Mouse (Mus musculus) neural tube, embryonic 13.5 days (tissue): ENCODE data around the gene Tnr. TPM values are rescaled to one million over a fixed set of nuclear protein-coding genes. Genes with fewer than 3 reads are reported as not detected.

Experiments used
- ATAC-seq: fragments of 200-750 bp; cut with Nextera tagmentation; 2 replicates; pipeline ENCODE4 v1.8.0; 2017; ENCODE audit warnings: low read depth, mild to moderate bottlenecking, moderate TSS enrichment, moderate library complexity
- H3K27ac ChIP-seq: fragments of 300-500 bp; sonication (generic); replicated peaks from 2 replicates; pipeline ENCODE4 v1.5.1; 2015; ENCODE audit warnings: moderate library complexity, mild to moderate bottlenecking, inconsistent platforms
- H3K27me3 ChIP-seq: fragments of 300-500 bp; sonication (generic); 2 replicates; pipeline ENCODE4 v1.6.1; 2015; ENCODE audit warnings: mild to moderate bottlenecking, inconsistent platforms
- H3K36me3 ChIP-seq: fragments of 300-500 bp; sonication (generic); 2 replicates; pipeline ENCODE4 v1.6.1; 2015; ENCODE audit warnings: mild to moderate bottlenecking, inconsistent platforms
- H3K4me1 ChIP-seq: fragments of 300-500 bp; sonication (generic); replicated peaks from 2 replicates; pipeline ENCODE4 v1.6.1; 2015; ENCODE audit warnings: inconsistent platforms
- H3K4me2 ChIP-seq: fragments of 300-500 bp; sonication (generic); 2 replicates; pipeline ENCODE4 v1.6.1; 2015; ENCODE audit warnings: inconsistent platforms, mild to moderate bottlenecking, moderate library complexity
- H3K4me3 ChIP-seq: fragments of 300-500 bp; sonication (generic); 2 replicates; pipeline ENCODE4 v1.5.1; 2015; ENCODE audit warnings: mild to moderate bottlenecking, inconsistent platforms
- H3K9ac ChIP-seq: fragments of 300-500 bp; sonication (generic); 2 replicates; pipeline ENCODE4 v1.6.1; 2015; ENCODE audit warnings: moderate library complexity, mild to moderate bottlenecking, inconsistent platforms
- H3K9me3 ChIP-seq: fragments of 300-500 bp; sonication (generic); 2 replicates; pipeline ENCODE4 v1.6.1; 2016; ENCODE audit warnings: inconsistent platforms
- WGBS: fragments of 180-500 bp; shearing (Covaris S2); methylation state at CpG from one replicate; pipeline ENCODE4 v1.1.7; 2015; 5-methylcytosine and 5-hydroxymethylcytosine counted together
- polyA plus RNA-seq: library from polyadenylated mRNA; unstranded; fragments of >200 nt; fragmentation: Nextera tagmentation; extraction: Ambion mirVana; gene quantifications from 2 replicates; pipeline ENCODE4 v1.2.1, GENCODE M21; 2015

Tnr gene
- polyA plus RNA-seq, result 1.5 and 2.4 TPM in 2 replicates

DNA sequence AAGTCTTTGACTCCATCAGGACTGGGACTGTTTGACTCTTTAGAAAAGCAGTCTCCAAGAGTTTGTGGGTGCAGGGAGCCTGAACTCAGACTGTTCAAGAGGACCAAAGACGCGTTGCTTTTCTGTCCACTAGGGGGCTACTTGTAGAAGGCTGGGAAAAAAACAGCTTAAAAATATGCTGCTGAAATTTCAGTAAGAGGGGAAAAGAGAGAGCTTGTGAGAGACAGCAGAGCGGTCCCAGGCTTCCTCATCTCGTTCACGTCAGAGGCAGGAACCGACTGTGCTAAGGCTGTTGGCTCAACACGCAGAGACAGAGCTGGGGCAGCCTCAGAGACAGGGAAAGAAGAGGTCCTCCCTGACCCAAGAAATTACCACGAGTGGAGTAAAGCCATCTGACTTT lies at the start of gene Tnr:
Gene Tnr (plus strand): TSS at position 192 of the 400 bp plus-strand sequence.
- H3K4me2 ChIP-seq, result peak within 1 kb of the TSS; percentile 60
- H3K9me3 ChIP-seq, result no peaks in the 10 kb centered on the region
- H3K36me3 ChIP-seq, result no peaks in the 10 kb centered on the region
- H3K27me3 ChIP-seq, result peaks cover 17% of the 10 kb centered on the region; the same call in 1 of the 2 replicates
- WGBS, result 1% methylated on average over 8 of the region's 8 CpGs
- H3K4me1 ChIP-seq, result peaks cover 12% of the 10 kb centered on the region
- H3K4me3 ChIP-seq, result peak within 1 kb of the TSS; percentile 44
- H3K9ac ChIP-seq, result peak within 1 kb of the TSS; percentile 72
- peak within 1 kb of the TSS; percentile 56 for H3K27ac ChIP-seq
- peak; percentile 89 for ATAC-seq

DNA sequence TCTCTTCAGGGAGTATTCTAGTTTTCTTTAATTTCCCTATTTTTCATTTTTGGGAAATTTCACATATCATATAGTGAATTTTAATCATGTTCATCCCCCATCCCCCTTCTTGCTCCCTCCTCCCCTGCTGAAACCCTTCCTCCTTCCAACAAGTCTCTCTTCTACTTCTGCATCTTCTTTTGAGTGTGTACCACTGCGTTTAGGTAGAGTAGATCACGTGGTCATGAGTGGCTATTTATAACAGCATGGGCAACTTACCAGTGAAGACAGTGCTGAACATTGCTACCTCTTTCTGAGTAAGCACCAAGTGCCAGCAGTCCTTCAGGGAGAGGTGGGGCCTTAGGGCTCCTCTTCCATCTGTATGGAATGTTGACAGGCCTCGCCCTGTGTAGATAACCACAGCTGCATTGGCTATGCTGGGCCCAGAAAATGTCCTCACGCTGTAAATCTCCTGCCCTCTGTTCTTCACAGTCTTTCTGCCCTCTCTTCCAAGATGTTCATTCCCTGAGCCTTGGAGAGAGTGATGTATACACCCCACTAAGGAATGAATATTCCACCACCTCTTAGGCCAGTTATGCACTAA lies 33.6 kb upstream of the Tnr start:
- Histone ChIP-seq H3K4me3 (no peak overlapping the region), H3K9ac (no peak overlapping the region), H3K36me3 (no peaks in the 10 kb centered on the region), H3K9me3 (no peaks in the 10 kb centered on the region), H3K27ac (no peak overlapping the region), H3K4me1 (peaks cover 12% of the 10 kb centered on the region), H3K4me2 (no peak overlapping the region), H3K27me3 (no peaks in the 10 kb centered on the region)
- no peak for ATAC-seq
- 88% methylated on average over 4 of the region's 4 CpGs for WGBS

DNA sequence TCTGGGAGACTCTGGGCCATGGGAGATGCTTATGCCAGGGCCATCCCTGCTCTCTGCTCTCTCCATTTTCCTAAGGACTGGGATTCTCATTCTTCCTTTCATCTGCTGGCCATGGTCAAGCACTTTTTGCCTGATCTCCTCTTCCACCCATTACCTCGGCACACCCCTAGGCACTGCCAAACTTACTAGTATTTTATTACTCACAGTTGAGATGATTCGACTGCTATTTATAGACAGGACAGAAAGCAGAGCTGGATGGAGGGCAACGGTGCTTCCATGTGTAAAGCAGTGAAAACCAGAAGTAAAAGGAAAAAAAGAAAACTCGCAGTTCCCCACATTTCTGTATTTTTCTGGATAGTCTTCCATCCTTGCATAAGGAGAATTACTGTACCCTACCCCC lies 31.0 kb upstream of the Tnr start:
- Histone ChIP-seq H3K9ac (no peak overlapping the region), H3K9me3 (no peaks in the 10 kb centered on the region), H3K4me1 (peaks cover 12% of the 10 kb centered on the region), H3K27me3 (no peaks in the 10 kb centered on the region), H3K27ac (no peak overlapping the region), H3K4me3 (no peak overlapping the region), H3K36me3 (no peaks in the 10 kb centered on the region), H3K4me2 (no peak overlapping the region)
- 87% methylated on average over 4 of the region's 4 CpGs for WGBS
- ATAC-seq, result no peak

DNA sequence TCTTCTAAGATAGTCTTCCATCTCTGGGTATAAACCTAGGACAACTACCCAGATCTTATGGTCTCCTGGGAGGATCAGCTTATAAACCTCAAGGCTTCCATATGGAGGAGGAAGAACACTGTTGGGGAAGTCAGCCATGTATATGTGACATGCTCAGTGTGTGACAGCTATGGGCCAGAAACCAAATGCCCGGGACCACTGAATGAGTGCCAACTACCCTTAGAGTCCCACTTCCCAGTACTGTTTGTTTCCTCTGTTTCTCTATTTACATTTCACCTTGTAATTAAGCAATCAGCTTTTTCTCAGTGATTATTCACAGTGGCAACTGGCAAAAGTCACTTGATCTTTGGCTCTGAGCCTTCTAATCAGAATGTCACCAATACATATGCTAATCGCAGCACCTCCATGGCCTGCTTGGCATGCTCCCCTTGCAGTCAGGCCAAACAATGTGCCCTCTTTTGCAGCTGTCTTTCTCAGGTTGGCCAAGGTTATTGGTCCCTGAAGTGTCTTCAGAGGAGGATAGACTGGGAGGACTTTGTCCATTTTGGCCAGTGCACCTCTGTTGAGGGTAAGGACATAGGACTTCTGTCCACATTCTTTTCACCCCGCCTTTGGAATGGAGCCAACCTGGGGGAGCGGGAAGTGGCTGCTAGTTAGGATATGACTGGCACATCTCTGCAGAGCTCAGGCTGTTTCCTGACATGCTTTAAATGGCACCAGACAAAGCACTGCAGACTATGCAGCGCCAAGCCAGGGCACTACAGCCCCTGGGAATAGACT lies 29.7 kb upstream of the Tnr start:
- H3K9me3 ChIP-seq, result no peaks in the 10 kb centered on the region
- peak; percentile 77 for ATAC-seq
- 57% methylated on average over 5 of the region's 5 CpGs for WGBS
- H3K27me3 ChIP-seq, result no peaks in the 10 kb centered on the region
- H3K4me3 ChIP-seq, result no peak overlapping the region
- peaks cover 12% of the 10 kb centered on the region for H3K4me1 ChIP-seq
- H3K36me3 ChIP-seq, result no peaks in the 10 kb centered on the region
- no peak overlapping the region for H3K9ac ChIP-seq
- H3K27ac ChIP-seq, result no peak overlapping the region
- no peak overlapping the region for H3K4me2 ChIP-seq

DNA sequence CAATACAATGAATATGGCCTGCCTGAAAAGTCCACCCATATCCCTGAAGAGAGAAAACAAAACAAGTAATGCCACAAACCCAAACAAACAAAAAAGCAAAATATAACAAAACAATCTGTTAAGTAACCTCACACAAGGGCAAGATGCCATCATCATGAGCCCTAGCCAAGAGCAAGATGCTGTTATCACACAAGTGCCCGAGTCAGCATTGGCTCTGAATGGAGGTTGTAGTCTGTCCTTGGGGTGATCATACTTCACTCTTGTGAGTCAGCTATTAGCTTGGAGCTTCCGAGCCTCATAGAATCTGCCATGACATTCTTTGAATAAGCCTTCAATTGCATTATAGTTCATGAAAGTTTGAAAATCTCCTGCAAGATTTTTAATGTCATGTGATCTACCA lies 25.3 kb upstream of the Tnr start:
- H3K9me3 ChIP-seq, result no peaks in the 10 kb centered on the region
- no peaks in the 10 kb centered on the region for H3K36me3 ChIP-seq
- H3K27ac ChIP-seq, result no peak overlapping the region
- no peak for ATAC-seq
- no peaks in the 10 kb centered on the region for H3K27me3 ChIP-seq
- peaks cover 12% of the 10 kb centered on the region for H3K4me1 ChIP-seq
- no peak overlapping the region for H3K9ac ChIP-seq
- H3K4me2 ChIP-seq, result no peak overlapping the region
- no peak overlapping the region for H3K4me3 ChIP-seq
- 83% methylated on average over 2 of the region's 2 CpGs for WGBS

DNA sequence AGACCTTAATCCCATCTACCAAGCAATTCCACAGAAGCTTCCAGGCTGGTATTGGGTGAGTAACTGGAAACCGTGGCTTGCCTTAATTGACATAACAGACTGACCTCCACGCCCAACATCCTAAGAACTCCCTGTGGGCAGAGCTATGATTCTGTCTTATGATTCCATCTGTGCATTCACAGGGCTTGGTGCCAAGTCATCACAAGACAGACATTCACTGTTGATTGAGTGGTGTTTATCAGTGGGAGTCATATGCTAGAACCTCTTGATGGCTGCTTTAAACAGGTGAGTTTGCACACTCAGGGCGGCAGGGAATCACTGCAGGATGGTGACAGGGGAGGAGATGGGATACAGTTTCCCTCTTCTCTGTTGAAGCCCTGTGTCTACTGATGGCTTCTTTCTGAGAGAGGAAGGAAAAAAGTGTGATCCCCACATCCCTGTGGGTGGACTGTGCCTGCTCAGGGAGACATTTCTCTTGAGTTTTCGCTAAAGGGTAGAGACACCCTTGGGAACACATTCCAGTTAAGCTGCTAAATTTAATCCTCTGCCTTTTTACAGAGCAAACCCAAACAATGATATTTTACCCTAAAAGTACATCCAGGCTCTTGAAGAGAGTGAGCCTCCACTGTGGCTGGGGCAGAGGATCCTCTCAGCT lies 23.6 kb upstream of the Tnr start:
- Histone ChIP-seq H3K4me2 (no peak overlapping the region), H3K4me1 (no peaks in the 10 kb centered on the region), H3K27me3 (no peaks in the 10 kb centered on the region), H3K9me3 (no peaks in the 10 kb centered on the region), H3K4me3 (no peak overlapping the region), H3K9ac (no peak overlapping the region), H3K27ac (no peak overlapping the region), H3K36me3 (no peaks in the 10 kb centered on the region)
- no peak for ATAC-seq
- 78% methylated on average over 4 of the region's 4 CpGs for WGBS

DNA sequence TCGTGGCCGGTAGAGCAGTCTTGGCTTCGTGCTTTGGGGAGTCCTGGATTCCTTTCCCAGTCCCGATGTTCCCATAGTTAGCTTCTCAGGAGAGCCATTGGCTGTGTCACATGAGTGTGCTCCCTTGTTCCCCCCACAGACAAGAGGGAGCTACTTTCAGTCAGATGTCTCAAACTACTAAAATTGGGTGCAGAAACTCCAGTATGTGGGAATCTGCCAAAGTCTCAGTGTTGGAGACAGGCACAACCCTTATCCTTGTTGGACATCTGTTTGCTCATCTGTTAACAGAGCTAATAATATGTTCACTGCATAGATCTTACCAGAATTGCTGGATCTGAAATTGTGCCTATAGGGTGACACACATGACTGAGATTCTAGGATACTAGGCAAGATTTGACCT lies 21.7 kb upstream of the Tnr start:
- no peaks in the 10 kb centered on the region for H3K4me1 ChIP-seq
- no peaks in the 10 kb centered on the region for H3K27me3 ChIP-seq
- H3K36me3 ChIP-seq, result no peaks in the 10 kb centered on the region
- 88% methylated on average over 4 of the region's 4 CpGs for WGBS
- no peak overlapping the region for H3K9ac ChIP-seq
- ATAC-seq, result no peak
- H3K27ac ChIP-seq, result no peak overlapping the region
- no peak overlapping the region for H3K4me2 ChIP-seq
- no peak overlapping the region for H3K4me3 ChIP-seq
- H3K9me3 ChIP-seq, result no peaks in the 10 kb centered on the region

DNA sequence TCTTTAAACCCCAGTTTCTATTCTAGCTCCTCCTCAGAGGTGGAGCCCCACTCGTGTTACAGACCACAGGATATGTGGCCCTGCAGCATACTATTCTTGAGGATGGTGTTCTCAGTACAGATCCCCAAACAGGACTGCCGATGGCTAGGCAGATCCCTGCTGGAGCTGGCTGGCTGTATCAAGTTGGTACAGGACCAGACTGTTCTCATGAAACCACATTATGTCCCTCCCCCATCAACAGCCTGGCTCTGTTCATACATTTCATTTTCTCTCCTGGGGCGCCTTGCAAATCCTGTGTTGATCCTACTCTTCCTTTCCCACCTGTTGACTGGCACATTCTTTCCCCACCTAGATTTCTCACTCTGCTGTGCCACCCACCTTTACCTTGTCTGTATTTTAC lies 12.9 kb upstream of the Tnr start:
- no peak overlapping the region for H3K4me3 ChIP-seq
- no peak for ATAC-seq
- H3K9ac ChIP-seq, result no peak overlapping the region
- WGBS, result 85% methylated on average over 3 of the region's 3 CpGs
- H3K9me3 ChIP-seq, result no peaks in the 10 kb centered on the region
- H3K27ac ChIP-seq, result no peak overlapping the region
- H3K4me1 ChIP-seq, result no peaks in the 10 kb centered on the region
- H3K36me3 ChIP-seq, result no peaks in the 10 kb centered on the region
- H3K27me3 ChIP-seq, result no peaks in the 10 kb centered on the region
- no peak overlapping the region for H3K4me2 ChIP-seq

DNA sequence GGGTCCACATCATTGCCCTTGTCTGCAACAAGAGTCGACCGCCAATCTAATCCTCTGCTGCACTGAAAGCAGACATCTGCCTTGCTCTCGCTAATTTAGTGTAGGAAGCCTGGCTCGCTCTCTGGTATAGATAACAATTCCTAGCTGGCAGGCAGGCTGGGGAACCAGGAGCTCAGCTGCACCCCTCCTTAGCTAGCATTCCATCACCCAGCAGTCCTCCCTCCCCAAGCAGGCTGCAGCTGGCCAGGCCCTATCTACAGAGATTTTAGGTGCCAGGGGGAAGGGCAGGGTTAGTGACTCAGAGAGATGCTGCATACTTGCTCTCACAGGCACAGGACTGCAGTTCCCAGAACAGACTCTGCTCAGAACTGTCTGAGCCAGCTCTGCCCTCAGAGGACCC lies 5.9 kb upstream of the Tnr start:
- Histone ChIP-seq H3K4me2 (no peak overlapping the region), H3K27me3 (no peaks in the 10 kb centered on the region), H3K4me1 (no peaks in the 10 kb centered on the region), H3K4me3 (no peak overlapping the region), H3K9ac (no peak overlapping the region), H3K36me3 (no peaks in the 10 kb centered on the region), H3K9me3 (no peaks in the 10 kb centered on the region), H3K27ac (no peak overlapping the region)
- ATAC-seq, result no peak
- 71% methylated on average over 4 of the region's 4 CpGs for WGBS

DNA sequence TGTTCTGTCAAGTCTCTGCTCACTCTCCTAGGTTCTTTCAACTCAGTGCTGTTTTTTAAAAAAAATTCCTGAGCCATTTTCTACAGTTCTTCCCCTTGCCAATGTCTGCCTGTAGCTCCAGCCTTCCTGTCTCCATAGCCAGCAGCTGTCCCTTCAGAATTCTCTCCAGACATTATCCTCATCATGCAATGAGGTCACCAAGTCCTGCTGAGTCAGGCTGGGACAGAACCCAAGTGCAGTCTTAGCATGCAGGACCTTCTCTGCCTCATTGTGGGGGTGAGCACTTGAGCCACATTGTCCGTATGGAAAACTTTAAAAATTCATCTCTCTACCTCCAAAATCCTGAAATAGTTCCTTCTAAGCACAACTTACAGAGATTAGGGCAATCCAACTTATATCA lies 4.4 kb upstream of the Tnr start:
- no peaks in the 10 kb centered on the region for H3K9me3 ChIP-seq
- H3K27me3 ChIP-seq, result 0 out of 2 replicates have a peak, but pooled peaks cover 3% of the 10 kb centered on the region
- no peak overlapping the region for H3K27ac ChIP-seq
- no peak overlapping the region for H3K4me2 ChIP-seq
- H3K4me3 ChIP-seq, result no peak overlapping the region
- H3K9ac ChIP-seq, result no peak overlapping the region
- H3K36me3 ChIP-seq, result no peaks in the 10 kb centered on the region
- H3K4me1 ChIP-seq, result peaks cover 7% of the 10 kb centered on the region
- 85% methylated on average over 1 of the region's 1 CpGs for WGBS
- ATAC-seq, result no peak

DNA sequence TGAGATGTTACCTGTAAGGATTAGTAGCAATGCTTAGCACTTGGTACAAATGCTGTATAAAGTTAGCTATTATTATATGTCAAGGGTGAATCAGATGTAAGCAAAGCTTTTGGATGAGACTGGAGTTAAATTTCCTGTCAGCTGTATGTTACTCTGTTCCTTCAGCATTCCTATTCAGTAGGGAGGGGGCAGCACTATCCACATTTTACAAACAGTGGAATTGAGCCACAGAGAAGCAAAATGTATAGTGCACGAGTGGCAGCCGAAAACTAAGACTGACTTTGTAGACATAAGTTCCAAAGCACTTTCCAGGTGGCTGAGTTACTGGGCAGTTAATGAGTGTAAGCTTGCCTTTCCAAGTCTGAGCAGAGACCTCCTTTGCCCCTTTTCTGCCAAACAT lies 500 bp upstream of the Tnr start:
- Histone ChIP-seq H3K4me2 (no peak overlapping the region), H3K4me3 (no peak overlapping the region), H3K9ac (no peak overlapping the region), H3K4me1 (peaks cover 12% of the 10 kb centered on the region), H3K27ac (no peak overlapping the region), H3K9me3 (no peaks in the 10 kb centered on the region), H3K36me3 (no peaks in the 10 kb centered on the region), H3K27me3 (peaks cover 17% of the 10 kb centered on the region; the same call in 1 of the 2 replicates)
- 72% methylated on average over 2 of the region's 2 CpGs for WGBS
- ATAC-seq, result 0 out of 2 replicates have a peak, but pooled peaks have one; percentile 5

DNA sequence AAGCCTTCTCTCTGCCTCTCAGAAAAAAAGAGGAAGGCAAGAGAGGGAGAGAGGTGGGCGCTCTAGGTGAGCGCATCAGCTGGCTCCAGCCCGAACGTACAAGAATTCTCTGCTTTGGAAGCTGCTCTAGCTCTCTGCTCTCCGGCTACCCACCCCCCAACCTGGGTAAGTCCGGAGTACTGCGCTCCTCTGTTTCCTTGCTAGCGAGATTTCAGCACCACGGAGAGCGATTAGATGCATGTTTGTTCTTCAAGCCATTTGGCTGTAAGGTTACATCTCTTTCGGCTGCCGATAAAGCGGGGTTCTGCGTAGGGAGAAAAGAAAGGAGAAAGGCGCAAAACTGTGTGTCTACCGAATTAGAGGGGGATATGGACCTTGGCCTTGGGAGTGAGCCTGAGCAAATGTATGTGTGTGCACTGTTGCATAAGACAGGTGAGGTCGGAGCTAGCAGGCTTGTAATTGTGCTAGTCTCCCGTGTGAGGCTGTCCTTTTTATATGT lies 531 bp downstream of the Tnr start:
- no peaks in the 10 kb centered on the region for H3K9me3 ChIP-seq
- under 1% methylated on average over 18 of the region's 18 CpGs for WGBS
- H3K27ac ChIP-seq, result peak overlapping the region; percentile 56
- H3K4me2 ChIP-seq, result peak overlapping the region; percentile 60
- peak overlapping the region; percentile 72 for H3K9ac ChIP-seq
- H3K4me3 ChIP-seq, result peak overlapping the region; percentile 44
- ATAC-seq, result peak; percentile 86
- H3K36me3 ChIP-seq, result no peaks in the 10 kb centered on the region
- peaks cover 12% of the 10 kb centered on the region for H3K4me1 ChIP-seq
- H3K27me3 ChIP-seq, result peaks cover 17% of the 10 kb centered on the region; the same call in 1 of the 2 replicates
